Mouse (Mus musculus) erythroblast, embryonic 14.5 days (primary cell): ENCODE results near the gene Ap1b1.

Source experiments
- GATA1 ChIP-seq: IDR thresholded peaks from 2 replicates; pipeline ENCODE4 v1.6.1; 2012; ENCODE audit warnings: low read length, inconsistent platforms, mixed read lengths
- TAL1 ChIP-seq: IDR thresholded peaks from 3 replicates; pipeline ENCODE4 v1.6.1; 2012; ENCODE audit warnings: low read length, inconsistent platforms, mixed read lengths

GRCm38 (mm10) chr11:5010205-5010604 lies 23.6 kb downstream of the Ap1b1 start:
- TF ChIP-seq GATA1 (no peak), TAL1 (no peak)
